19 mouse cellular contexts compared by ENCODE assay signal in the genomic region with DNA sequence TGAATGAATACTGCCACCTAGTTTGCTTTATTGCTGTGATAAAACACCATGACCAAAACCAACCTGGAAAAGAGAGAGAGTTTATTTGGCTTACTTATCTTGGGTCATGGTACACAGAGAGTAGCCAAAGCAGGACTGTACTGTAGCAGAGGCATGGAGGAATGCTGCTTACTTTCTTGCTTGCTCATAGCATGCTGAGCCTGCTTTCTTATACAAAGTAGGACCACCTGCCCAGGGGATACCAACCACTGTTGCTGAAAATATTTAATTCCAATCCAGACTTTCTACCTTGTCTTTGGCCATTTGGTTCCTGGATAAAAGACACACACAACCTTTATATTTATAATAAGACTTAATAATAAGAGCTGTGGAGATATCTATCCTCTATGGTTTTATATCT.
DNase-seq lines count a peak whose midpoint lies in the region; ATAC-seq lines count a peak whose summit lies in the region.
"Had no signal": no experiment of that assay in that cellular context is flagged by ENCODE, and none has a peak within 500 bp of the region (broad histone marks: within the 10 kb centered on the region; RNA-seq: fewer than 3 reads in every experiment).

No protein-coding gene starts in this region.

- intact Hi-C loops in heart, postnatal 10 days (cut with DNase I), result no loop called here

- H3K4me1 ChIP-seq in midbrain, embryonic 11.5 days (ENCODE audit: control insufficient read depth, insufficient read depth, low read length), result no peaks in the 10 kb centered on the region
- H3K4me1 ChIP-seq in midbrain, embryonic 10.5 days, result peaks cover 7% of the 10 kb centered on the region

- no peak overlapping the region for H3K4me3 ChIP-seq in midbrain, embryonic 11.5 days (ENCODE audit: low read depth, low read length)
- H3K4me3 ChIP-seq in midbrain, embryonic 10.5 days, result no peak overlapping the region

- no peaks in the 10 kb centered on the region for H3K36me3 ChIP-seq in midbrain, embryonic 11.5 days (ENCODE audit: control insufficient read depth, insufficient read depth, low read length)
- H3K36me3 ChIP-seq in midbrain, embryonic 10.5 days, result no peaks in the 10 kb centered on the region
- H3K36me3 ChIP-seq: G1E had no signal

- H3K9me3 ChIP-seq in midbrain, embryonic 11.5 days (ENCODE audit: control insufficient read depth, low read length), result no peaks in the 10 kb centered on the region
- H3K9me3 ChIP-seq in midbrain, embryonic 10.5 days (replicated peaks), result no peaks in the 10 kb centered on the region

- no peak overlapping the region for H3K27ac ChIP-seq in midbrain, embryonic 11.5 days (ENCODE audit: low read depth, low read length)
- no peak overlapping the region for H3K27ac ChIP-seq in midbrain, embryonic 10.5 days (replicated peaks)

- no peak overlapping the region for H3K4me2 ChIP-seq in midbrain, embryonic 11.5 days

- no peak overlapping the region for H3K9ac ChIP-seq in midbrain, embryonic 11.5 days (ENCODE audit: low read length)

- no peak for ATAC-seq in midbrain, embryonic 11.5 days (ENCODE audit: low FRiP score)
- ATAC-seq: activated CD4-positive, CD25-positive, alpha-beta regulatory T cell, adult 4 months; CD4-positive, CD25-positive, alpha-beta regulatory T cell, adult 4 months; Patski had no signal

- no peaks in the 10 kb centered on the region for H3K27me3 ChIP-seq in midbrain, embryonic 11.5 days (ENCODE audit: control insufficient read depth, insufficient read depth, low read length)
- H3K27me3 ChIP-seq in midbrain, embryonic 10.5 days (ENCODE audit: low read depth, poor library complexity, severe bottlenecking), result no peaks in the 10 kb centered on the region
- H3K27me3 ChIP-seq: CH12.LX, Patski had no signal

- peak; percentile 55 for DNase-seq in heart, adult 11 months
- DNase-seq in heart, postnatal 10 days, result no peak
- DNase-seq in midbrain, embryonic 11.5 days (ENCODE audit: low spot score, missing footprints), result peak; percentile 54
- no peak for DNase-seq in midbrain, embryonic 10.5 days (ENCODE audit: low spot score)
- DNase-seq: adrenal gland, adult 2 months; adrenal gland, adult 8-10 months; adrenal gland, postnatal 10 days; adrenal gland, postnatal 14 days; adrenal gland, postnatal 25 days; adrenal gland, postnatal 36 days; B cell, adult 2 months; cerebellum, adult 11 months; cerebellum, adult 11-12 months; cerebellum, adult 18-20 months had no signal

Comparison
In these comparisons a context has a peak if more than half of its experiments do, and no peak if none do; other contexts are left out.
1. DNase-seq: peak in heart, adult 11 months (single experiment) and midbrain, embryonic 11.5 days (single experiment); none in heart, postnatal 10 days (0 of 2) and midbrain, embryonic 10.5 days (single experiment).